Mouse (Mus musculus) heart, postnatal 0 days (tissue): ENCODE results near the gene Cttnbp2nl. TPM values are rescaled to one million over a fixed set of nuclear protein-coding genes. Genes with fewer than 3 reads are reported as not detected.

ENCODE experiments used
- ATAC-seq: fragments of 200-750 bp; cut with Nextera tagmentation; 2 replicates; pipeline ENCODE4 v1.8.0; 2017; ENCODE audit warnings: low read depth, moderate number of reproducible peaks, moderate library complexity; ENCODE audit not compliant: insufficient read depth
- DNase-seq: peaks from one replicate; pipeline ENCODE4 v3.0.0-alpha.2; 2016; ENCODE audit warnings: low spot score
- H3K27ac ChIP-seq: fragments of 300-500 bp; sonication (generic); 2 replicates; pipeline ENCODE4 v1.5.1; 2014; ENCODE audit warnings: low read depth, mild to moderate bottlenecking
- H3K27me3 ChIP-seq: fragments of 300-500 bp; sonication (generic); 2 replicates; pipeline ENCODE4 v1.6.1; 2014; ENCODE audit warnings: low read length, mixed read lengths; ENCODE audit not compliant: control insufficient read depth, insufficient read depth
- H3K36me3 ChIP-seq: fragments of 300-500 bp; sonication (generic); replicated peaks from 2 replicates; pipeline ENCODE4 v1.6.1; 2014; ENCODE audit warnings: low read length, mixed read lengths; ENCODE audit not compliant: control insufficient read depth, insufficient read depth
- H3K4me1 ChIP-seq: fragments of 300-500 bp; sonication (generic); 2 replicates; pipeline ENCODE4 v1.6.1; 2014; ENCODE audit warnings: antibody characterized with exemption; ENCODE audit not compliant: control insufficient read depth, insufficient read depth
- H3K4me2 ChIP-seq: fragments of 300-500 bp; sonication (generic); 2 replicates; pipeline ENCODE4 v1.6.1; 2014; ENCODE audit warnings: low read depth, mild to moderate bottlenecking, low read length, moderate library complexity
- H3K4me3 ChIP-seq: fragments of 300-500 bp; sonication (generic); 2 replicates; pipeline ENCODE4 v1.5.1; 2014; ENCODE audit warnings: low read depth, low read length
- H3K9ac ChIP-seq: fragments of 300-500 bp; sonication (generic); replicated peaks from 2 replicates; pipeline ENCODE4 v1.6.1; 2014; ENCODE audit warnings: low read depth, low read length, mixed read lengths
- H3K9me3 ChIP-seq: fragments of 300-500 bp; sonication (generic); replicated peaks from 2 replicates; pipeline ENCODE4 v1.6.1; 2016; ENCODE audit warnings: low read length; ENCODE audit not compliant: control insufficient read depth
- CTCF ChIP-seq: IDR thresholded peaks from 2 replicates; pipeline ENCODE4 v1.5.1; 2016; ENCODE audit warnings: antibody characterized with exemption, control low read depth, low read depth
- EP300 ChIP-seq: IDR thresholded peaks from 2 replicates; pipeline ENCODE4 v1.6.1; 2016; ENCODE audit warnings: antibody characterized with exemption, low read depth
- WGBS: fragments of 180-500 bp; shearing (Covaris S2); extraction: QIAGEN DNeasy Blood & Tissue Kit; methylation state at CpG from one replicate; pipeline ENCODE4 v1.1.7; 2014; 5-methylcytosine and 5-hydroxymethylcytosine counted together
- polyA plus RNA-seq: library from polyadenylated mRNA; unstranded; fragments of >200 nt; fragmentation: Nextera tagmentation; extraction: Ambion mirVana; gene quantifications from 2 replicates; pipeline ENCODE4 v1.2.1, GENCODE M21; 2015
- total RNA-seq: library from RNA; depleted of rRNA; stranded (reverse); fragments of >200 nt; gene quantifications from 2 replicates; pipeline ENCODE4 v1.2.3, GENCODE M21; 2014; ENCODE audit warnings: low replicate concordance

Gene Cttnbp2nl
- total and polyA plus RNA-seq, 2 experiments from 2014 or later = 12.6 to 15.0 TPM

DNA sequence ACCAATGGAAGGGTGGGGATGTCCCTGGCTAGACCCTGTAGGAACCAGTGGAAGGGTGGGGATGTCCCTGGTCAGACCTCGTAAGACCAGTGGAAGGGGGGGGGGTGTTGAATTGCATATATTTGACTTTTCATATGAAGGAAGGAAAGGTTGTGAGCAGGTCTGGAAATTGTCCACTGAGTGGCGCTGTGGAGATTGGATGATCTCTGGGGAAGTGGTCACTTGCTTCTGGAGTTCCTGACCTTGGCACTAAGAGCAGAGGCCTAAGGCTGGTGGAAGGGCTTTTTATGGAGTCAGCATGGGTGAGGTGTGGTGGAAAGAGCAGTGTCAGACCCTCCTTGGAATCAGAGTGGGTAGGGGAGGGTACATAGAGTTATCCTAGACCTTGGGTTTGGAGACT lies 41.5 kb upstream of the Cttnbp2nl start:
- Histone ChIP-seq H3K27ac (no peak overlapping the region), H3K9me3 (no peaks in the 10 kb centered on the region), H3K4me2 (no peak overlapping the region), H3K4me3 (no peak overlapping the region), H3K9ac (no peak overlapping the region), H3K27me3 (no peaks in the 10 kb centered on the region), H3K4me1 (peaks cover 2% of the 10 kb centered on the region; the same call in 1 of the 2 replicates), H3K36me3 (no peaks in the 10 kb centered on the region)
- TF ChIP-seq EP300 (no peak), CTCF (peak; percentile 31; the same call in 1 of the 2 replicates)
- WGBS = 63% methylated on average over 2 of the region's 2 CpGs
- ATAC-seq (no peak), DNase-seq (no peak)

DNA sequence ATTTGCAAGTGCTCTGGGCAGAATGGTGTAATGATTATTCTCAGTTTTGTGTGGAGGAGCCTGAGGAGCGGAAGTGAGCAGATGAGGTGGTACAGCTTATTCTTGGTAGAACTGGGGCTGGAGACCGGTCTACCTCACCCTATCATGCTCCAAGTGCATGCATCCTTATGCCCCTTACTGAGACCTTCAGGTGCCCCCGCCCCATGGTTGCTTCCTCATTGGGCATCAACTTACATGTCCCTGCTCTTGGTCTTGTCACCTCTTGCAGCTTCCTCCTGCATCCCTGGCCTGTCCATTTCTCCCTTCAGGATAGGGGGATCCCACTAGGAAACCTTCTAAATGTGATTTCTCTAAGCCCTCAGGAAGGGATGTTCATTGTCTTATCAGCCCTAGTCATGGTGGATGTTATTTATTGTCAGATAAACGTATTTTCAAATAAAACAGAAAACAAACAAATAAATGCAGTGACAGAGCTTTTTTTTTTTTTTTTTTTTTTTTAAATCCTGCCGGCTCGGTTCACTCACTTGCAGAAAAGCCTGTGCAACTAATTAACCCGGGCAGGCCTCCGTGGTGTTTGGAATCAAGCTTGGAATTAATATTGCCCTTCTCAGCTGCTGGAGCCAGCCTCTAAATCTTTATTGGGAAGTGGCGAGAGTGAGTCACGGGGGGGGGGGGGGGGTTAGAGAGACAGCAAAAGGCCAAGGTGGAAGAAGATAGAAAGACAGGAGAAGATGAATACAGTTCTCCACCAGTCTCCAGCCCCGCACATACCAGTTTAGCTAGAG lies 40.0 kb upstream of the Cttnbp2nl start:
- ATAC-seq (no peak), DNase-seq (no peak)
- Histone ChIP-seq H3K4me2 (no peak overlapping the region), H3K9ac (no peak overlapping the region), H3K4me1 (no peaks in the 10 kb centered on the region), H3K9me3 (no peaks in the 10 kb centered on the region), H3K4me3 (no peak overlapping the region), H3K36me3 (no peaks in the 10 kb centered on the region), H3K27ac (no peak overlapping the region), H3K27me3 (no peaks in the 10 kb centered on the region)
- TF ChIP-seq CTCF = no peak
- no peak for TF ChIP-seq EP300
- 73% methylated on average over 11 of the region's 11 CpGs for WGBS

GRCm38 (mm10) chr3:105090981-105091380 lies 38.0 kb upstream of the Cttnbp2nl start:
- no peaks in the 10 kb centered on the region for H3K36me3 ChIP-seq
- peak; percentile 64 for DNase-seq
- H3K4me1 ChIP-seq = no peaks in the 10 kb centered on the region
- H3K27me3 ChIP-seq = no peaks in the 10 kb centered on the region
- H3K4me2 ChIP-seq = no peak overlapping the region
- H3K4me3 ChIP-seq = no peak overlapping the region
- WGBS = 20% methylated on average over 3 of the region's 3 CpGs
- no peak overlapping the region for H3K9ac ChIP-seq
- no peak overlapping the region for H3K27ac ChIP-seq
- TF ChIP-seq CTCF (peak; percentile 77), EP300 (no peak)
- H3K9me3 ChIP-seq = no peaks in the 10 kb centered on the region
- peak; percentile 84 for ATAC-seq

DNA sequence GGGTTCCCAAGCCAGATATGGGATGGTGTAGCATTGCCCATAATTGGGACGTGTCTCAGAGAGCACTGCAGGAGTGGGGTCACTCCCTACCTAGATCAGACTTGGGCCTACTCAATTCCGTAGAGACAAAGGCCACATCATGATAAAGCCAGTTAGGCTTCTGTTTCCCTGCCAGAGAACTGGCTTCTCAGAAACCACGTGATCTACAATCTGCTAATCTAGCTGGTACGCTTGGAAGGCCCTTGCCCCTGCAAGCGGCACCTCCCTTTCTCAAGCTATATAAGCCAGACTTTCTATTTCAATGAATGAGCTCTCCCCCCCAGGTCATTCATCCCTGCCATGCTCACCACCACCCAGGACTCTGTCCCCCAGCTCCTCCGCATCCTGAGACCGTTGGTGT lies 37.2 kb upstream of the Cttnbp2nl start:
- WGBS = 75% methylated on average over 7 of the region's 7 CpGs
- H3K4me1 ChIP-seq = no peaks in the 10 kb centered on the region
- no peak overlapping the region for H3K27ac ChIP-seq
- no peak overlapping the region for H3K4me3 ChIP-seq
- DNase-seq (no peak), ATAC-seq (no peak)
- H3K9me3 ChIP-seq = no peaks in the 10 kb centered on the region
- TF ChIP-seq CTCF (no peak), EP300 (no peak)
- no peak overlapping the region for H3K9ac ChIP-seq
- H3K27me3 ChIP-seq = no peaks in the 10 kb centered on the region
- H3K4me2 ChIP-seq = no peak overlapping the region
- no peaks in the 10 kb centered on the region for H3K36me3 ChIP-seq

- Histone ChIP-seq H3K9me3 (no peaks in the 10 kb centered on the region), H3K9ac (no peak overlapping the region), H3K4me1 (no peaks in the 10 kb centered on the region), H3K36me3 (no peaks in the 10 kb centered on the region), H3K4me3 (no peak overlapping the region), H3K27ac (no peak overlapping the region), H3K4me2 (no peak overlapping the region), H3K27me3 (no peaks in the 10 kb centered on the region)
- ATAC-seq = no peak
- 76% methylated on average over 2 of the region's 2 CpGs for WGBS
- TF ChIP-seq CTCF (no peak), EP300 (no peak)
- DNase-seq = no peak
Measured at GRCm38 (mm10) chr3:105088638-105089037, 35.7 kb upstream of the Cttnbp2nl start.

DNA sequence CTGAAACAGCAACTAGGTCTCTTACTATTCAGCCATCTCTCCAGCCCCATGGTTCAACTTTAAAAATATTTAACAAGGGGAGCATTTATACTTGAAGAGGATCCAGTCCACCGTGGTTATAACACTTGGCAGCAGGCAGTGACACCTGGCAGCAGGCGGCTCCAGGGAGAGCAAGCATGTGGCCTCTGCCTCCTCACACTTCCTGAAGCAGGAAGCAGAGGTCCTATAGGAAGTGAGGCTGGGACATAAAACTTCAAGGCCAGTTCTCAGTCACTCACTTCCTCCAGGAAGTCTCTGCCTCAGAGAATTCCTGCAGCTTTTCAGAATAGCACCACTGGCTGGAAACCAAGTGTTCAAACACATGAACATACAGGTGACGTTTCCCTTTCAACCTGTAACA lies 34.4 kb upstream of the Cttnbp2nl start:
- Histone ChIP-seq H3K27ac (no peak overlapping the region), H3K27me3 (no peaks in the 10 kb centered on the region), H3K36me3 (no peaks in the 10 kb centered on the region), H3K9me3 (no peaks in the 10 kb centered on the region), H3K4me1 (no peaks in the 10 kb centered on the region), H3K9ac (no peak overlapping the region), H3K4me3 (no peak overlapping the region), H3K4me2 (no peak overlapping the region)
- DNase-seq (peak; percentile 32), ATAC-seq (no peak)
- TF ChIP-seq CTCF = no peak
- TF ChIP-seq EP300 = peak; percentile 55; the same call in 1 of the 2 replicates
- 41% methylated on average over 3 of the region's 3 CpGs for WGBS
